Mouse (Mus musculus) liver, postnatal 0 days (tissue): ENCODE measurements around the gene Cnfn. TPM values are rescaled to one million over a fixed set of nuclear protein-coding genes. Genes with fewer than 3 reads are reported as not detected.
"Not testable (repeated sequence)": the region's sequence is repeated elsewhere in the genome, so short reads cannot be mapped to it uniquely, and the experiment has no call there.

Experiments
- ATAC-seq: fragments of 200-750 bp; cut with Nextera tagmentation; 2 replicates; pipeline ENCODE4 v1.8.0; 2017; ENCODE audit warnings: mild to moderate bottlenecking, moderate library complexity
- DNase-seq: peaks from one replicate; pipeline ENCODE4 v3.0.0-alpha.2; 2016
- H3K27ac ChIP-seq: fragments of 300-500 bp; sonication (generic); 2 replicates; pipeline ENCODE4 v1.5.1; 2014; ENCODE audit warnings: antibody characterized with exemption, moderate library complexity, mild to moderate bottlenecking, low read depth
- H3K27me3 ChIP-seq: fragments of 300-500 bp; sonication (generic); 2 replicates; pipeline ENCODE4 v1.6.1; 2014; ENCODE audit warnings: low read length, control low read depth, mixed read lengths; ENCODE audit not compliant: insufficient read depth
- H3K36me3 ChIP-seq: fragments of 300-500 bp; sonication (generic); replicated peaks from 2 replicates; pipeline ENCODE4 v1.6.1; 2014; ENCODE audit warnings: mild to moderate bottlenecking, control low read depth, low read length, moderate library complexity, mixed read lengths; ENCODE audit not compliant: insufficient read depth
- H3K4me1 ChIP-seq: fragments of 300-500 bp; sonication (generic); 2 replicates; pipeline ENCODE4 v1.6.1; 2014; ENCODE audit warnings: antibody characterized with exemption, mild to moderate bottlenecking, control low read depth; ENCODE audit not compliant: insufficient read depth
- H3K4me2 ChIP-seq: fragments of 300-500 bp; sonication (generic); 2 replicates; pipeline ENCODE4 v1.6.1; 2014; ENCODE audit warnings: low read depth, mild to moderate bottlenecking, low read length, moderate library complexity, mixed read lengths
- H3K4me3 ChIP-seq: fragments of 300-500 bp; sonication (generic); 2 replicates; pipeline ENCODE4 v1.5.1; 2014; ENCODE audit warnings: low read depth, low read length
- H3K9ac ChIP-seq: fragments of 300-500 bp; sonication (generic); replicated peaks from 2 replicates; pipeline ENCODE4 v1.6.1; 2014; ENCODE audit warnings: mild to moderate bottlenecking, moderate library complexity
- H3K9me3 ChIP-seq: fragments of 300-500 bp; sonication (generic); 2 replicates; pipeline ENCODE4 v1.6.1; 2016; ENCODE audit warnings: mild to moderate bottlenecking, control low read depth, low read length, mixed read lengths
- CTCF ChIP-seq: sonication (generic); IDR thresholded peaks from 2 replicates; pipeline ENCODE4 v1.5.1; 2016; ENCODE audit warnings: antibody characterized with exemption, low read depth
- EP300 ChIP-seq: IDR thresholded peaks from 2 replicates; pipeline ENCODE4 v1.6.1; 2016; ENCODE audit warnings: antibody characterized with exemption, low read depth, mild to moderate bottlenecking
- WGBS: fragments of 180-500 bp; shearing (Covaris S2); extraction: QIAGEN DNeasy Blood & Tissue Kit; methylation state at CpG from one replicate; pipeline ENCODE4 v1.1.7; 2014; ENCODE audit not compliant: insufficient replicate concordance; 5-methylcytosine and 5-hydroxymethylcytosine counted together
- polyA plus RNA-seq: library from polyadenylated mRNA; unstranded; fragments of >200 nt; fragmentation: Nextera tagmentation; extraction: Ambion mirVana; gene quantifications from 2 replicates; pipeline ENCODE4 v1.2.1, GENCODE M21; 2015

Gene Cnfn
- polyA plus RNA-seq, 1 experiment from 2014 or later = not detected

GRCm38 (mm10) chr7:25326233-25326632, 43.3 kb downstream of the Cnfn start:
- H3K27me3 ChIP-seq = 0 out of 2 replicates have a peak, but pooled peaks cover 2% of the 10 kb centered on the region
- H3K9me3 ChIP-seq = no peaks in the 10 kb centered on the region
- H3K27ac ChIP-seq = no peak overlapping the region
- H3K4me1 ChIP-seq = peaks cover 4% of the 10 kb centered on the region; the same call in 1 of the 2 replicates
- no peak overlapping the region for H3K4me3 ChIP-seq
- H3K36me3 ChIP-seq = no peaks in the 10 kb centered on the region
- H3K9ac ChIP-seq = no peak overlapping the region
- no peak for TF ChIP-seq EP300
- no peak for TF ChIP-seq CTCF
- H3K4me2 ChIP-seq = no peak overlapping the region
- WGBS = 58% methylated on average over 8 of the region's 8 CpGs
- DNase-seq (no peak), ATAC-seq (no peak)

DNA sequence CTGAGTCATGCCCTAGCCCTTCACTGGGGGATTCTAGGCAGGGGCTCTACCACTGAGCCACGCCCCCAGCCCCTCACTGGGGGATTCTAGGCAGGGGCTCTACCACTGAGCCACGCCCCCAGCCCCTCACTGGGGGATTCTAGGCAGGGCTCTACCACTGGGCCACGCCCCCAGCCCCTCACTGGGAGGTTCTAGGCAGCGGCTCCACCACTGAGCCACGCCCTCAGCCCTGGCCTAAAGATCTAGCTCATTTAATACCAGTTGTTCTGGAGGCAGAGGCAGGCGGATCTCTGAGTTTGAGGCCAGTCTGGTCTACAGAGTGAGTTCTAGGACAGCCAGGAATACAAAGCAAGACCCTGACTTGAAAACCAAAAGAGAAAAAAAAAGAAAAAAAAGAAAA, 44.1 kb downstream of the Cnfn start:
- H3K27ac ChIP-seq, H3K9me3 ChIP-seq, H3K4me1 ChIP-seq, H3K4me2 ChIP-seq, DNase-seq, H3K9ac ChIP-seq, H3K27me3 ChIP-seq, H3K36me3 ChIP-seq, H3K4me3 ChIP-seq, ATAC-seq: not testable (repeated sequence)
- WGBS = 65% methylated on average over 6 of the region's 6 CpGs

GRCm38 (mm10) chr7:25323219-25323618, 46.3 kb downstream of the Cnfn start:
- no peak overlapping the region for H3K9ac ChIP-seq
- TF ChIP-seq CTCF = no peak
- TF ChIP-seq EP300 = no peak
- no peaks in the 10 kb centered on the region for H3K27me3 ChIP-seq
- H3K4me2 ChIP-seq = no peak overlapping the region
- H3K27ac ChIP-seq = no peak overlapping the region
- 75% methylated on average over 2 of the region's 2 CpGs for WGBS
- peak; percentile 21; the same call in 1 of the 2 replicates for ATAC-seq
- H3K36me3 ChIP-seq = no peaks in the 10 kb centered on the region
- no peaks in the 10 kb centered on the region for H3K9me3 ChIP-seq
- H3K4me3 ChIP-seq = no peak overlapping the region
- no peaks in the 10 kb centered on the region for H3K4me1 ChIP-seq
- DNase-seq = no peak

DNA sequence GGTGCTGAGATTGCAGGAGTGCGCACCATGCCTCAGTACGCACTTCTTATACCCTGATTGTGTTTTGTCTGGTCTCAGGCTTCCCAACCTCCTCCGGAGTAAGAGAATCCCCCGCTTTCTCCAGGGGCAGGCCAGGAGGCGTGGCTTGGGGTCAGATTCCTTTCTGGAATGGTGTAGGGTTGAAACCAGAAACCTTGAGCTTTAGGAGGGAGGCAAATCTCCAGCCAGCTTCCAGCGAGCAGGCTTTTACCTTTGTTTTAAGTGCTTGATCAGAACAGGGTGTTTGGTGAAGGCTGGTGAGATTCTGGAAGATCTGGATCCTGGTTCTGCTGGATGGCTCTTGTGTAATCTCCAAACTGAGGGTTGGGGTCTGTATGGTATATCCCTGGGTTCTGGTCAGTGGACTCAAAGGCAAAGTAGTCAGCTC, 47.5 kb downstream of the Cnfn start:
- TF ChIP-seq EP300 (no peak), CTCF (no peak)
- WGBS = 57% methylated on average over 6 of the region's 6 CpGs
- DNase-seq (no peak), ATAC-seq (no peak)
- Histone ChIP-seq H3K27ac (no peak overlapping the region), H3K4me3 (no peak overlapping the region), H3K4me1 (peaks cover 3% of the 10 kb centered on the region), H3K9ac (no peak overlapping the region), H3K9me3 (no peaks in the 10 kb centered on the region), H3K36me3 (no peaks in the 10 kb centered on the region), H3K4me2 (no peak overlapping the region), H3K27me3 (no peaks in the 10 kb centered on the region)

Other genes with a start within 250 kb of the Cnfn start
- 2.0 and 2.9 TPM in 2 replicates for gene Pou2f2, start 190.0 kb downstream of the Cnfn start, polyA plus RNA-seq
- 19.2 and 21.1 TPM in 2 replicates for gene Dedd2, start 149.1 kb downstream of the Cnfn start, polyA plus RNA-seq
- 1.0 and 1.2 TPM in 2 replicates for gene Zfp526, start 148.3 kb downstream of the Cnfn start, polyA plus RNA-seq
- 4.3 and 5.1 TPM in 2 replicates for gene Gsk3a, start 131.9 kb downstream of the Cnfn start, polyA plus RNA-seq
- gene Erf, start 119.0 kb downstream of the Cnfn start, polyA plus RNA-seq = 4.6 and 5.2 TPM in 2 replicates
- gene Cic, start 102.0 kb downstream of the Cnfn start, polyA plus RNA-seq = 8.9 and 9.7 TPM in 2 replicates
- gene Pafah1b3, start 71.7 kb downstream of the Cnfn start, polyA plus RNA-seq = 23.4 and 25.4 TPM in 2 replicates
- not detected in 2 replicates for gene Prr19, start 68.3 kb downstream of the Cnfn start, polyA plus RNA-seq
- gene Tmem145, start 63.6 kb downstream of the Cnfn start, polyA plus RNA-seq = not detected in 2 replicates
- gene Megf8, start 52.6 kb downstream of the Cnfn start, polyA plus RNA-seq = 0.58 and 0.81 TPM in 2 replicates
- gene Lipe, start 29.0 kb upstream of the Cnfn start, polyA plus RNA-seq = 5.2 and 5.5 TPM in 2 replicates
- gene Cxcl17, start 43.2 kb upstream of the Cnfn start, polyA plus RNA-seq = not detected in 2 replicates
- 24.3 and 27.3 TPM in 2 replicates for gene Ceacam1, start 107.9 kb upstream of the Cnfn start, polyA plus RNA-seq
- 0.08 TPM in 1 of 2 replicates, not detected in the other for gene Ceacam2, start 170.1 kb upstream of the Cnfn start, polyA plus RNA-seq
- gene Erich4, start 246.2 kb upstream of the Cnfn start, polyA plus RNA-seq = 0.20 TPM in 1 of 2 replicates, not detected in the other
- gene Dmac2, start 249.7 kb upstream of the Cnfn start, polyA plus RNA-seq = 12.2 and 13.7 TPM in 2 replicates